Mouse (Mus musculus) megakaryocyte, embryonic 14.5 days (primary cell): Measurements from ENCODE around the gene Spns3.

Experiments
- FLI1 ChIP-seq: IDR thresholded peaks from 2 replicates; pipeline ENCODE4 v1.6.1; 2012; ENCODE audit warnings: low read length, inconsistent platforms, mixed read lengths
- GATA1 ChIP-seq: IDR thresholded peaks from 3 replicates; pipeline ENCODE4 v1.6.1; 2012; ENCODE audit warnings: mixed read lengths, low read length, inconsistent platforms, borderline replicate concordance

- no peak for TF ChIP-seq GATA1
- no peak for TF ChIP-seq FLI1
These were observed 88.8 kb downstream of the Spns3 start for GRCm38 (mm10) chr11:72461500-72461981.
